Mouse (Mus musculus): ENCODE data around the gene Cenpq. TPM values are rescaled to one million over a fixed set of nuclear protein-coding genes. Genes with fewer than 3 reads are reported as not detected.

Gene Cenpq
- total and polyA plus RNA-seq, 3 experiments: 15.9 to 52.8 (median 33.8) TPM

DNA sequence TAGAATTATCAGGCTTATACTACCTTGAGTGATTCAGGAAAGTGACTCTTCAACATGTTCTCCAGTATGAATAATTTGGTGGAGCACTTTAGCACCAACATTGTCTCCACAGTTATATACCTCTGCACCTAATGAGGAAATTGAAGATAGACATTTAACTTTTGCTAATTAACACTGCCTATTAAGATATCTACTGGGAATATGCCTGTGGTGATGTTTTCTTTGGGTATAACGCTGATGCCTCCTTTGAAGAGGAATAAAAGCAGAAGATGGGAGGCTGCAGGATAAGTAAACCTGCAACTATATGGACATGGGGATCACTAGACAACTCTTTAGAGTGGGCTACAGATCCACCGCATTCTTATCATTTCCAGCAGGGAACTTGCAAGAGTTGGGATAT lies 20.6 kb downstream of the Cenpq start, which contains the start of gene Glyatl3:
Gene Glyatl3, minus strand, starts transcription at position 101 of the 400 bp plus-strand sequence.
- no peak for DNase-seq (ENCODE audit: extremely low read depth)
- in situ Hi-C loops (cut with MboI; ENCODE audit: low pct_ligation_motif_present, low pct_unique_long_range_greater_than_20kb, low sequenced_read_pairs): no loop called here
- TF ChIP-seq USF2 (conservative IDR thresholded peaks at IDR 0.05; ENCODE audit: low read depth, low read length) (no peak), GABPA (IDR thresholded peaks at IDR 0.05; ENCODE audit: insufficient replicate concordance, low read depth, low read length) (no peak), CHD2 (IDR thresholded peaks at IDR 0.05; ENCODE audit: low read length) (no peak)
- dilution Hi-C loops (cut with MboI; ENCODE audit: extremely low pct_ligation_motif_present, extremely low pct_unique_long_range_greater_than_20kb, low sequenced_read_pairs): no loop called here
- H3K36me3 ChIP-seq (replicated peaks in 1 of 2; ENCODE audit: control insufficient read depth in 1 of 2, insufficient read depth in 1 of 2, low read length in 1 of 2): no peaks in the 10 kb centered on the region
- no peaks in the 10 kb centered on the region for H3K27me3 ChIP-seq (replicated peaks)
- H3K9me3 ChIP-seq (replicated peaks; ENCODE audit: low read length): no peaks in the 10 kb centered on the region
- H3K79me2 ChIP-seq (replicated peaks; ENCODE audit: control insufficient read depth, extremely low read depth, insufficient read depth, poor library complexity, severe bottlenecking): no peaks in the 10 kb centered on the region
- no peak within 1 kb of the TSS for H3K27ac ChIP-seq (ENCODE audit: insufficient read depth, low read depth)
- no peak within 1 kb of the TSS for H3K9ac ChIP-seq (ENCODE audit: insufficient read depth, low read depth)
- no peak within 1 kb of the TSS for H3K4me2 ChIP-seq (ENCODE audit: insufficient read depth, low read depth, poor library complexity, severe bottlenecking)
- H3K4me1 ChIP-seq (ENCODE audit: control insufficient read depth in 1 of 2, insufficient read depth in 2 of 2): no peaks in the 10 kb centered on the region
- H3K4me3 ChIP-seq (replicated peaks in 1 of 3; ENCODE audit: low read depth in 2 of 3, low read length in 2 of 3, poor library complexity in 1 of 3): no peak within 1 kb of the TSS

DNA sequence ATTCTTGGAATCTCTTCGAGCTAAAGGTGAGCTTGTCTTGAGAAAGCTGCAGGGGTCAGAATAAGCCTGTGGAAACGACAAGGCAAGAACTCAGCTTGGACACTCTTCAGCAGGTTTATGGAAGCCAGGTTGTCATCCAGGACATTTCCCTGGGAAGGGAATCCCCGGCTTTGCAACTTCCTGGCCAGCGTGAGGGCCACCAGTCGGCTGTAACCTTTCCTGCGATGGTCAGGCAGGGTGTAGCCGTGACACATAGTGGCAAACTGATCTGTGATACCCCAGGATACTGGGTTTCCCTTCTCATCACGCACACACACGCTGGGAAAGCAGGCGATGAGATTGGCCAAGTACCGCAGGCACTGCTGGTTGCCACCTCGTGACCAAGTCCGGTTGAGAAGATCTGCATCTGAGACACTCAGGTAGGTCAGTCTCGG lies 30.1 kb downstream of the Cenpq start:
- Histone ChIP-seq H3K27me3 (replicated peaks) (no peaks in the 10 kb centered on the region), H3K36me3 (replicated peaks in 1 of 2; ENCODE audit: control insufficient read depth in 1 of 2, insufficient read depth in 1 of 2, low read length in 1 of 2) (no peaks in the 10 kb centered on the region), H3K4me1 (ENCODE audit: control insufficient read depth in 1 of 2, insufficient read depth in 2 of 2) (no peaks in the 10 kb centered on the region), H3K79me2 (replicated peaks; ENCODE audit: control insufficient read depth, extremely low read depth, insufficient read depth, poor library complexity, severe bottlenecking) (no peaks in the 10 kb centered on the region), H3K27ac (ENCODE audit: insufficient read depth, low read depth) (no peak overlapping the region), H3K4me3 (replicated peaks in 1 of 3; ENCODE audit: low read depth in 2 of 3, low read length in 2 of 3, poor library complexity in 1 of 3) (no peak overlapping the region), H3K4me2 (ENCODE audit: insufficient read depth, low read depth, poor library complexity, severe bottlenecking) (no peak overlapping the region), H3K9ac (ENCODE audit: insufficient read depth, low read depth) (no peak overlapping the region), H3K9me3 (replicated peaks; ENCODE audit: low read length) (peaks cover 3% of the 10 kb centered on the region)
- in situ Hi-C loops (cut with MboI; ENCODE audit: low pct_ligation_motif_present, low pct_unique_long_range_greater_than_20kb, low sequenced_read_pairs) (no loop called here), dilution Hi-C loops (cut with MboI; ENCODE audit: extremely low pct_ligation_motif_present, extremely low pct_unique_long_range_greater_than_20kb, low sequenced_read_pairs) (no loop called here)
- DNase-seq (ENCODE audit: extremely low read depth): no peak
- TF ChIP-seq ZC3H11A (IDR thresholded peaks at IDR 0.05; ENCODE audit: low read depth, low read length): no peak
- TF ChIP-seq CHD2 (IDR thresholded peaks at IDR 0.05; ENCODE audit: low read length): no peak
- TF ChIP-seq UBTF (IDR thresholded peaks at IDR 0.05; ENCODE audit: low read depth, low read length): no peak
- TF ChIP-seq HCFC1 (IDR thresholded peaks at IDR 0.05; ENCODE audit: low read depth, low read length): no peak
- TF ChIP-seq SMC3 (IDR thresholded peaks at IDR 0.05; ENCODE audit: low read depth, low read length): no peak
- no peak for TF ChIP-seq MAX (IDR thresholded peaks at IDR 0.05; ENCODE audit: low read length)
- TF ChIP-seq EP300 (IDR thresholded peaks at IDR 0.05; ENCODE audit: low read length): no peak
- TF ChIP-seq CHD1 (IDR thresholded peaks at IDR 0.05; ENCODE audit: low read depth, low read length): no peak
- no peak for TF ChIP-seq SIN3A (IDR thresholded peaks at IDR 0.05; ENCODE audit: low read length)
- TF ChIP-seq RAD21 (IDR thresholded peaks at IDR 0.05; ENCODE audit: low read depth, low read length): no peak
- TF ChIP-seq ZMIZ1 (IDR thresholded peaks at IDR 0.05; ENCODE audit: low read depth, low read length): no peak
- no peak for TF ChIP-seq BHLHE40 (IDR thresholded peaks at IDR 0.05; ENCODE audit: low read depth, low read length)
- no peak for TF ChIP-seq JUND (conservative IDR thresholded peaks at IDR 0.05; ENCODE audit: low read depth, low read length)
- TF ChIP-seq KAT2A (IDR thresholded peaks at IDR 0.05; ENCODE audit: insufficient replicate concordance, low read length): no peak
- no peak for TF ChIP-seq ZKSCAN1 (IDR thresholded peaks at IDR 0.05; ENCODE audit: borderline replicate concordance, low read depth, low read length)
- TF ChIP-seq PAX5 (IDR thresholded peaks at IDR 0.05; ENCODE audit: low read length): no peak
- no peak for TF ChIP-seq ZNF384 (IDR thresholded peaks at IDR 0.05; ENCODE audit: low read depth, low read length)

All from CH12.LX (cell line).